In the genomic region with DNA sequence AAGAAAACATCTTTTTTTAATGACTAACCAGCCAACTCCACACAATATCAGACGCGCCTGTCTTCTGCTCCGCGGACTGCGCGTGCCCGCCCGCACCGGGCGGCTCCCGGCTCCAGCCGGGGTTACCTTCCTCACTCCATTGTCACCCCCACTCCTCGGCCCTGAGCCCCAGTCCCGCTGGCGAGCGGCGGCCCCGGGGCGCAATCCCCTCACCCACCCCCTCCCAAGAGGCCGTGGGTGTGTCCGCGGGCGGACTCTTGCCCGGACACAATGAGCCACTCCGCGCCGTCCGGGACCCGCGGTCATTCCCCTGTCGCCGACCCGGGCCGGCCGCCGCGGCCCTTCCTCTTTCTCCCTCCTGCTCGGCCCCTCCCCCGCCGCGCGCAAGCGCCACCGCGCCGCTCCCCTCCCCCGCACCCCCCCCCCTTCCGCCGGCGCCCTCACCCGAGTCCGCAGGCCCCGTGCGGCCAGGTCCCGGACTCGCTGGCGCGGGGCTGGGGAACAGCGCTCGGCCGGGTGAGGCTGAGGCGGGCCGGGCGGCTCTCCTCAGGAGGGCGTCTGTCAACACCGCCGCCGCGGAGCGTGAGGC, we compare ENCODE assay signal across 8 mouse cellular contexts. TPM values are rescaled to one million over a fixed set of nuclear protein-coding genes. Genes with fewer than 3 reads are reported as not detected.
DNase-seq lines count a peak whose midpoint lies in the region; ATAC-seq lines count a peak whose summit lies in the region.

No protein-coding gene starts in this region.

- peaks cover 11% of the 10 kb centered on the region for H3K4me1 ChIP-seq in hindbrain, embryonic 14.5 days (replicated peaks; ENCODE audit: control insufficient read depth, insufficient read depth, low read length)
- H3K4me1 ChIP-seq in limb, embryonic 15.5 days = peaks cover 8% of the 10 kb centered on the region
- peaks cover 20% of the 10 kb centered on the region for H3K4me1 ChIP-seq in midbrain, embryonic 13.5 days (replicated peaks)

- peak overlapping the region; percentile 91 for H3K9ac ChIP-seq in hindbrain, embryonic 14.5 days
- peak overlapping the region; percentile 98 for H3K9ac ChIP-seq in limb, embryonic 15.5 days
- peak overlapping the region; percentile 97 for H3K9ac ChIP-seq in midbrain, embryonic 13.5 days (replicated peaks)

- under 1% methylated on average over 47 of the region's 70 CpGs for WGBS in hindbrain, embryonic 14.5 days
- WGBS in limb, embryonic 15.5 days = under 1% methylated on average over 61 of the region's 70 CpGs
- WGBS in midbrain, embryonic 13.5 days = under 1% methylated on average over 46 of the region's 70 CpGs

- peak overlapping the region; percentile 61 for H3K4me2 ChIP-seq in hindbrain, embryonic 14.5 days (replicated peaks)
- H3K4me2 ChIP-seq in limb, embryonic 15.5 days = peak overlapping the region; percentile 50
- H3K4me2 ChIP-seq in midbrain, embryonic 13.5 days (replicated peaks) = peak overlapping the region; percentile 78

- H3K27ac ChIP-seq in hindbrain, embryonic 14.5 days = peak overlapping the region; percentile 98
- peak overlapping the region; percentile 99 for H3K27ac ChIP-seq in limb, embryonic 15.5 days
- H3K27ac ChIP-seq in midbrain, embryonic 13.5 days = peak overlapping the region; percentile 99

- H3K4me3 ChIP-seq in hindbrain, embryonic 14.5 days (replicated peaks; ENCODE audit: low read length) = peak overlapping the region; percentile 95
- H3K4me3 ChIP-seq in limb, embryonic 15.5 days = peak overlapping the region; percentile 98
- H3K4me3 ChIP-seq in midbrain, embryonic 13.5 days (replicated peaks) = peak overlapping the region; percentile 93

- H3K27me3 ChIP-seq in hindbrain, embryonic 14.5 days (ENCODE audit: control insufficient read depth, insufficient read depth, low read length) = no peaks in the 10 kb centered on the region
- H3K27me3 ChIP-seq in limb, embryonic 15.5 days = no peaks in the 10 kb centered on the region
- no peaks in the 10 kb centered on the region for H3K27me3 ChIP-seq in midbrain, embryonic 13.5 days

- DNase-seq in left cerebral cortex, adult 11 months (ENCODE audit: low spot score) = peak; percentile 18
- no peak for DNase-seq in left cerebral cortex, postnatal 36 days (ENCODE audit: low spot score in 2 of 2)
- peak; percentile 50 for DNase-seq in cerebellum, adult 9-10 months
- peak; percentile 32 for DNase-seq in forelimb bud, embryonic 11.5 days (ENCODE audit: low read depth, low spot score)
- DNase-seq in hindbrain, embryonic 14.5 days (ENCODE audit: low spot score) = peak; percentile 40
- DNase-seq in spleen, postnatal 36 days (ENCODE audit: low spot score in 2 of 2) = peak; percentile 69 to 70

- intact Hi-C loops in left cerebral cortex, postnatal 36 days (cut with DNase I) = loop anchor here (1.0 to 2.0 kb wide), 2 partner anchors 39 to 154 kb away; partner anchors contain the start of genes Gm10642, Mindy2 and Sltm

- H3K36me3 ChIP-seq in hindbrain, embryonic 14.5 days (replicated peaks; ENCODE audit: control insufficient read depth, insufficient read depth) = peaks cover 4% of the 10 kb centered on the region; the same call in 1 of the 2 replicates
- H3K36me3 ChIP-seq in limb, embryonic 15.5 days = peaks cover 3% of the 10 kb centered on the region
- H3K36me3 ChIP-seq in midbrain, embryonic 13.5 days = 0 out of 2 replicates have a peak, but pooled peaks cover 5% of the 10 kb centered on the region

- no peaks in the 10 kb centered on the region for H3K9me3 ChIP-seq in hindbrain, embryonic 14.5 days (ENCODE audit: control insufficient read depth, low read length)
- no peaks in the 10 kb centered on the region for H3K9me3 ChIP-seq in limb, embryonic 15.5 days
- no peaks in the 10 kb centered on the region for H3K9me3 ChIP-seq in midbrain, embryonic 13.5 days

- peak; percentile 93 for ATAC-seq in hindbrain, embryonic 14.5 days (ENCODE audit: low FRiP score)
- ATAC-seq in limb, embryonic 15.5 days (ENCODE audit: insufficient number of reproducible peaks, low FRiP score, low TSS enrichment, low read depth) = peak; percentile 80
- peak; percentile 97 for ATAC-seq in midbrain, embryonic 13.5 days

RNA-seq across cellular contexts. Expression of gene Rnf111, which starts 0.4 kb away (rescaled TPM):
- total RNA-seq in left cerebral cortex, postnatal 36 days (2021) = 10 to 100 TPM; 36.0 to 45.7 TPM
- 31.8 and 33.0 TPM in 2 replicates for polyA plus RNA-seq in hindbrain, embryonic 14.5 days (2014; fragmentation: Nextera tagmentation; extraction: Ambion mirVana)
- polyA plus RNA-seq in limb, embryonic 15.5 days (2015; fragmentation: Nextera tagmentation; extraction: Ambion mirVana) = 22.8 and 25.5 TPM in 2 replicates
- polyA plus RNA-seq in midbrain, embryonic 13.5 days (2015; fragmentation: Nextera tagmentation; extraction: Ambion mirVana) = 40.3 and 40.9 TPM in 2 replicates

RNA-seq across cellular contexts. Expression of gene Sltm, which starts 39.4 kb away (rescaled TPM):
- total RNA-seq in left cerebral cortex, postnatal 36 days (2021) = 10 to 100 TPM; 37.1 to 59.6 TPM
- polyA plus RNA-seq in hindbrain, embryonic 14.5 days (2014; fragmentation: Nextera tagmentation; extraction: Ambion mirVana) = 50.8 and 58.1 TPM in 2 replicates
- polyA plus RNA-seq in limb, embryonic 15.5 days (2015; fragmentation: Nextera tagmentation; extraction: Ambion mirVana) = 47.4 and 52.8 TPM in 2 replicates
- polyA plus RNA-seq in midbrain, embryonic 13.5 days (2015; fragmentation: Nextera tagmentation; extraction: Ambion mirVana) = 70.5 and 73.7 TPM in 2 replicates

Comparison
In these comparisons a context has a peak if more than half of its experiments do, and no peak if none do; other contexts are left out.
1. DNase-seq: peak in left cerebral cortex, adult 11 months (single experiment), cerebellum, adult 9-10 months (single experiment), forelimb bud, embryonic 11.5 days (single experiment), hindbrain, embryonic 14.5 days (single experiment) and spleen, postnatal 36 days (2 of 2); none in left cerebral cortex, postnatal 36 days (0 of 2).
2. Peak in every context shown above with its lines, with median percentiles within 50 percentile points of each other: ATAC-seq, H3K27ac ChIP-seq, H3K4me2 ChIP-seq, H3K4me3 ChIP-seq and H3K9ac ChIP-seq.